Mouse (Mus musculus) ES-Bruce4 (cell line): ENCODE results near the gene Krtap4-7.
"Not testable (repeated sequence)": the region's sequence is repeated elsewhere in the genome, so short reads cannot be mapped to it uniquely, and the experiment has no call there.

Experiments used
- CTCF ChIP-seq: IDR thresholded peaks from one replicate; pipeline ENCODE4 v1.8.1; 2011; ENCODE audit warnings: low read depth, low read length
- POLR2A ChIP-seq: IDR thresholded peaks from one replicate; pipeline ENCODE4 v1.8.1; 2011; ENCODE audit warnings: low read length; ENCODE audit not compliant: insufficient read depth

- not testable (repeated sequence) for TF ChIP-seq CTCF, POLR2A
These were observed 41.3 kb upstream of the Krtap4-7 start for GRCm38 (mm10) chr11:99685235-99685634.
